Mouse (Mus musculus): ENCODE results near the gene Astn2. TPM values are rescaled to one million over a fixed set of nuclear protein-coding genes. Genes with fewer than 3 reads are reported as not detected.

Astn2 gene
- polyA plus RNA-seq, 1 experiment from 2014 or later, result 2.9 TPM

DNA sequence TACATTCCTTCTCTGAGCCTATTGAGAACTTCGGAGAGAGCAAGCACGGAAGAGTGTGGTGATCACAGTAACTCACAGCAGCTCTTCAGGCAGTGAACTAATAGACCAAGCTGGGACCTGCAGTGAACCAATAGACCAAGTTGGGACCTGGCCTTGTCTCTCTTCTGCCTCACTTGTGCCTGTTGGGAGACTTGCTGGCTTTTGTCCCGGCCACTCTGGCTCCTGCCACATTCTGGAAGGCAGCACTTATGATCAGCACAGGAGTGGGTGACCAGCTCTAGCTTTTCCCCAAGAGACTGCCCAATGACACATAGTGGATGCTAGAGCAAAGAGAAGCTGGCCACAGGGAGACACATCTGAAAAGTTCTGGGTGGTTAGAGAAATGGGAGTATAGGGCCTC is 597.1 kb downstream of the Astn2 start:
- no peak overlapping the region for H3K4me2 ChIP-seq (replicated peaks)
- no peak overlapping the region for H3K27ac ChIP-seq
- no peaks in the 10 kb centered on the region for H3K9me3 ChIP-seq (replicated peaks)
- H3K4me3 ChIP-seq, result no peak overlapping the region
- 87% methylated on average over 3 of the region's 3 CpGs for WGBS
- H3K9ac ChIP-seq, result no peak overlapping the region
- no peaks in the 10 kb centered on the region for H3K36me3 ChIP-seq
- H3K27me3 ChIP-seq, result no peaks in the 10 kb centered on the region
- H3K4me1 ChIP-seq, result peaks cover 5% of the 10 kb centered on the region; the same call in 1 of the 2 replicates
- no peak for ATAC-seq (ENCODE audit: low FRiP score)

DNA sequence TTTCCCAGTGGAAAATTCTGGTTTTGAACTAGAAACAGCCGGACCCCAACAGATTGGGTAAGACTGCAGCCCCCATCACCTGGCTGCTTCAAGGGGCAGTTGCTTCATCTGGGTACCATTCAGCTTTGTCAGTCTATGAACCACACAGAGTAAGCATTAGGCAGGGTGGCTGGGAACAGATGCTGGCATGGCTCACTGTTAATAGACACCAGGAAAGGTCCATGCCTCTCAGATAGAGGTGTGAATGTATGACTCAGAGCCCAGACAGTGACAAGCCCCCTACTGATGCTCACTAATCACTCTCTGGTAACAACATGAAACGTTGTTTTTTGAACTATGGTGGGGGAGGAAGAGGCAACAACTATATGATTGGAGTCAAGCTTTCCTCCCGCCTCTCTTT is 603.2 kb downstream of the Astn2 start:
- Histone ChIP-seq H3K4me2 (replicated peaks) (no peak overlapping the region), H3K4me3 (no peak overlapping the region)

DNA sequence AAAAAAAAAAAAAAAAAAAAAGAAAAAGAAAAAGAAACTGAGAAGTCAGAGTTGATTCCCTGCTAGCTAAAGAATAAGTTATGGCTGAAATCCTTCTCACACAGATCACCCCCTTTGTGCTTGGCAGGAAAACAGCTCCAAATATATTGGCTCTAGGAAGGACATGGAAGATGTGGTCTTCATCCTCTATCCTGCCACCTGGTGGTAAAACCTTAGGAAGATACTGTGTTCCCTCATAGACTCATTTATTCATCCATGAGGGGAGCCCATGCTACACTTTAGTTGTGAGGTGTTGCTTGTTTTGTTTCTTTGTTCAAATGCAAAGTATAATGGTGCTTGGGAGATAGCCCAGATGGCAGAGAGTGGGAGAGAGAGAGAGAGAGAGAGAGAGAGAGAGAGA is 613.4 kb downstream of the Astn2 start:
- Histone ChIP-seq H3K27ac (no peak overlapping the region), H3K9ac (no peak overlapping the region), H3K27me3 (no peaks in the 10 kb centered on the region), H3K36me3 (no peaks in the 10 kb centered on the region), H3K4me3 (no peak overlapping the region), H3K4me1 (no peaks in the 10 kb centered on the region), H3K4me2 (replicated peaks) (no peak overlapping the region), H3K9me3 (replicated peaks) (no peaks in the 10 kb centered on the region)
- no peak for ATAC-seq (ENCODE audit: low FRiP score)

More for the DNA sequence above, 603.2 kb downstream of the Astn2 start:
- ATAC-seq (ENCODE audit: low FRiP score), result no peak
- Histone ChIP-seq H3K9me3 (replicated peaks) (no peaks in the 10 kb centered on the region), H3K27ac (no peak overlapping the region), H3K36me3 (no peaks in the 10 kb centered on the region), H3K9ac (no peak overlapping the region), H3K4me1 (peaks cover 5% of the 10 kb centered on the region; the same call in 1 of the 2 replicates), H3K27me3 (no peaks in the 10 kb centered on the region)
- WGBS, result 70% methylated on average over 3 of the region's 3 CpGs

DNA sequence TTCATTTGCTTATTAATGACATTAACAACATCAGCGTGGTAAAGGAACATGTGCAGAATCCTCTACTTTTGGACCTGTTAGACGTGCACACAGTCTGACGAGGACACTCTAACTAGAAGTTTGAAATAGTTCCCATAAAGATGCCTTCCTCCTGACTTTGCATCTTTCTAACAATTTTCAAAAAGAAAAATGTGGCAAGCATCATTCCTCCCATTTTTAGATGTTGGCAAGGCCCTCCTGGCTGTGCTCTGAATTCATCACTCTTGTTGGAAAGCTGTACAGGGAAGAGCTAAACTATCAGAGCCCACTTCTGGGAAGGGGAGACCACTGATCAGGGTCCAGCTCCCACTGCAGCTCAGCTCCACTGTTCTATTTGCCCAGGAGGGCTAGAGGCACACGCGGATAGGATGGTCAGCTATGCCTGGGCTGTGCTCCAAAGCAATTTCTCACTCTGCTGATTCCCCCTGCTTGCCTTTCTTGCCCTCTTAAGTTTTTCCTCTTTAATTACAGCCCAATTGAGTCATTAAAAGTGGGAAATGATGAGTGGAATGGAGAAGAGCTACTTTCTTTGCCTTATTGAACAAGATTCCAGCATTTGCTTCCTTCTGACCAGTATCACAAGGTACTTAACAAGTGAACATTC is 630.9 kb downstream of the Astn2 start:
- Histone ChIP-seq H3K27me3 (no peaks in the 10 kb centered on the region), H3K4me3 (no peak overlapping the region), H3K9ac (no peak overlapping the region), H3K27ac (no peak overlapping the region), H3K4me1 (no peaks in the 10 kb centered on the region), H3K4me2 (replicated peaks) (no peak overlapping the region), H3K9me3 (replicated peaks) (no peaks in the 10 kb centered on the region), H3K36me3 (no peaks in the 10 kb centered on the region)
- WGBS, result 90% methylated on average over 5 of the region's 5 CpGs
- ATAC-seq (ENCODE audit: low FRiP score), result no peak

DNA sequence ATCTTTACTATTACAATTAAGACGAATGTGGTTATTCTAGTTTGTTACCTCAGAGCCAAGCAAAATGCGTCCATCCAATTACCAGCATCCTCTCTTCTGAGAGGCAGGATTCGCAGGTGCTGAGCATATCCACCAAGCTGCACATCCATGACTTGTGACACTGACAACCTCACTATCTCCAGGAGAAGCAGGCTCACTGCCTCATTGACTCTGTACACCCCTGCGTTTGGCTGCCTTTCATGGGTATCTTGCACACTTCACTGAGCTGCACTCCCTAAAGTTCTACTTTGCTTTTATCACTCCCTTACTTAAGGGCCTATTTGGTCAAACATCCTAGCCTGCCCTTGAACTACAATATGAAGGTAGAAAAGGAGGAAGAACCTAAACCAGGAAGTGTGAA is 633.5 kb downstream of the Astn2 start:
- no peak overlapping the region for H3K27ac ChIP-seq

DNA sequence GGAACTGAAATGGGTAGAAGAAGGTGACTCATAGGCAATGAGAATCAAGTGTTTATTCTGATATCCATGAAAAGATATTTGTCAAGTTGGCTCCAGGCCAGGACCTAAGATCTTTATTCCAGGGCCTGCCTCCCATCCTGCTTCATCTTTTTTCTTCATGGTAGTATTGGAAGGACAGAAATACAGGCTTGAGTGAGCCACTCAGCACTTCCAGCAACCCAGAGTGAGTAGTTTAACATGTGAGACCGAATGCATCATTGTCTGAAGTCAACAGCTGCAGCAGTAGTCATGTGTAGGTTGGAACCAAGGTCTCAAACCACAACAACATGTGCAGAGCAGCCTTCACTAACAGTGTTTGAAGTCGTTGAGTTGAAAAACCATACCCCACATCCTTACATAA is 636.5 kb downstream of the Astn2 start:
- H3K36me3 ChIP-seq, result no peaks in the 10 kb centered on the region
- no peaks in the 10 kb centered on the region for H3K27me3 ChIP-seq
- no peak overlapping the region for H3K4me2 ChIP-seq (replicated peaks)
- H3K9me3 ChIP-seq (replicated peaks), result no peaks in the 10 kb centered on the region
- WGBS, result 66% methylated on average over 2 of the region's 2 CpGs
- no peak overlapping the region for H3K27ac ChIP-seq
- ATAC-seq (ENCODE audit: low FRiP score), result no peak
- no peak overlapping the region for H3K9ac ChIP-seq
- no peak overlapping the region for H3K4me3 ChIP-seq
- H3K4me1 ChIP-seq, result 0 out of 2 replicates have a peak, but pooled peaks cover 3% of the 10 kb centered on the region

More for the DNA sequence above, 633.5 kb downstream of the Astn2 start:
- H3K4me3 ChIP-seq, result no peak overlapping the region
- H3K9ac ChIP-seq, result no peak overlapping the region
- no peaks in the 10 kb centered on the region for H3K27me3 ChIP-seq
- WGBS, result 86% methylated on average over 4 of the region's 4 CpGs
- H3K36me3 ChIP-seq, result no peaks in the 10 kb centered on the region
- no peak overlapping the region for H3K4me2 ChIP-seq (replicated peaks)
- ATAC-seq (ENCODE audit: low FRiP score), result no peak
- no peaks in the 10 kb centered on the region for H3K9me3 ChIP-seq (replicated peaks)
- H3K4me1 ChIP-seq, result no peaks in the 10 kb centered on the region

DNA sequence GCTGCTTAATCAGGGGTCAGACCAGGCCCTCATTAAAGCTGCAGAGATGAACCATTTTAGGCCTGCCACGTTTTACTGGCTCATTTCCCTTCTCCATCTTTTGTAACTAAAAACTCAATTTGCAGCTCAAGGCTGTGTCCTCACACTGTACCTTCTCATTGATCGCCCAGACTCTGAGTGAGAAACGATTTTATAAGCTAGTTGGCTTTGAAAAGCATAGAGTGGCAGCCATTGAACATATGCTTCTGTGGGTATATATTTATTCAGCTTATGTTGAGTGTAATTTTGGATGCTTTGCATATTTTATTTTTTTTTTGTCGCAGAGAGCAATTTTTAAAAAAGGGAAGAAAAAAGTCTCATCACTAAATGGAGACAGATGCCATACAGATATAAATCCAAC is 637.0 kb downstream of the Astn2 start:
- no peak overlapping the region for H3K4me3 ChIP-seq
- WGBS, result 84% methylated on average over 4 of the region's 4 CpGs

DNA sequence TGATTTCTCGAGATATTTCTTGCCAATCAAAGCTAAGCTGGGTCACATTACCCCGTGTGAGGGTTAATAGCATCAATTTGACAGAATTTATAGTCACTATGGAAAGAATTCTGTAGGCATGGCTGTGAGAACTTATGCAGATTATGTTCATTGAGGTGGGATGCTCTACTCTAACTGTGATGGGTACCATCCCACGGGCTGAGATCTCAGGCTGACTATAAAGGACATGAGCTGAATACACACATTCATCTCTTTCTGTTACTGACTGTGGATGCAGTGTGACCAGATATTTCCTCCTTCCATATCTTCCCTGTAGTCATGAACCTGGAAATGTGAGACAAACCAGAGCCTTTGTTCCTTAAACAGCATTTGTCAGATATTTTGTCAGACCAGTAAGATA is 639.1 kb downstream of the Astn2 start:
- no peaks in the 10 kb centered on the region for H3K27me3 ChIP-seq
- 0 out of 2 replicates have a peak, but pooled peaks cover 3% of the 10 kb centered on the region for H3K4me1 ChIP-seq
- ATAC-seq (ENCODE audit: low FRiP score), result no peak
- no peak overlapping the region for H3K4me3 ChIP-seq
- H3K9me3 ChIP-seq (replicated peaks), result no peaks in the 10 kb centered on the region
- H3K9ac ChIP-seq, result no peak overlapping the region
- H3K36me3 ChIP-seq, result no peaks in the 10 kb centered on the region
- H3K27ac ChIP-seq, result no peak overlapping the region
- WGBS, result 76% methylated on average over 3 of the region's 3 CpGs
- H3K4me2 ChIP-seq (replicated peaks), result no peak overlapping the region

More for the DNA sequence above, 637.0 kb downstream of the Astn2 start:
- H3K36me3 ChIP-seq, result no peaks in the 10 kb centered on the region
- no peaks in the 10 kb centered on the region for H3K27me3 ChIP-seq
- H3K9me3 ChIP-seq (replicated peaks), result no peaks in the 10 kb centered on the region
- H3K27ac ChIP-seq, result no peak overlapping the region
- ATAC-seq (ENCODE audit: low FRiP score), result no peak
- no peak overlapping the region for H3K9ac ChIP-seq
- H3K4me1 ChIP-seq, result 0 out of 2 replicates have a peak, but pooled peaks cover 3% of the 10 kb centered on the region
- no peak overlapping the region for H3K4me2 ChIP-seq (replicated peaks)

DNA sequence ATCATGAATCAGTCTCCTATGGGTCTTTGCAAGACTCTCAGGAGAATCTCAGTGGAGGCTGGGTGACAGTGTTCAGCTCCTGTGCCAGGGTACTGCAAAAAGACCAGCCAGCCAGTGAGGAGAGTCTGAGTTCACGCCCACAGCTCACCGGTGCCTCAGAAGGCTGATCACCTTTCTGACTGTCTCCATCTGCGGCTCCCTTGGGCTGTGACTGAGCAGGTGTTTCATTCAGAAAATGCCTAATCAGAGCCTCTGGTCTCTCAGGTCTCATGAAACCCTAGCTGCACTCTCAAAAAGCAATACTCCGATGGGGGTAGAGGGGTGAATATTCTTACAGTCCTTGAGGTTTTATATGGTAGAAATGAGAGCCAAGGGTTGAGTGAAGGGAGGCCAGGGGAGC is 640.1 kb downstream of the Astn2 start:
- WGBS, result 75% methylated on average over 4 of the region's 4 CpGs
- H3K27ac ChIP-seq, result no peak overlapping the region
- H3K4me2 ChIP-seq (replicated peaks), result no peak overlapping the region

DNA sequence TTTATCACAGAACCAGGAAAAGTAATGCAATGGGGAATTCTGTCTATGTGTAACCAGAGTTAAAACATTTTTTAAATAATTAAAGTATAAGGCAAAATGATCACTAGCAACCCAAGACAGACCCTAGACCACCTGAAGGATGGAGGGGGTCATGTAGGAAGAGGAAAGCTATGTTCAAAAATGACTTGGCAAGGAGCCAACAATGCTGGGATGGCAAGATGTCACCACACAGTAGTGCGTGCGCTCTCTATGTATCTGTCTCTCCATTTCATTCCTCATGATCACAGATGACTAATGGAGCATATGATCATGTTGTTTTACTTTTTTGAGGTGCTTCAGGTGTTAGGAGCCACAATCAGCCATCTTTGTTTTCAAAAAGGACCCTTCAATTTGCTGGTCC is 640.6 kb downstream of the Astn2 start:
- no peaks in the 10 kb centered on the region for H3K9me3 ChIP-seq (replicated peaks)
- no peak overlapping the region for H3K4me2 ChIP-seq (replicated peaks)

More for the DNA sequence above, 640.1 kb downstream of the Astn2 start:
- no peak overlapping the region for H3K4me3 ChIP-seq
- no peaks in the 10 kb centered on the region for H3K27me3 ChIP-seq
- ATAC-seq (ENCODE audit: low FRiP score), result no peak; the same call in 1 of the 2 replicates
- H3K9me3 ChIP-seq (replicated peaks), result no peaks in the 10 kb centered on the region
- H3K36me3 ChIP-seq, result no peaks in the 10 kb centered on the region
- 0 out of 2 replicates have a peak, but pooled peaks cover 3% of the 10 kb centered on the region for H3K4me1 ChIP-seq
- H3K9ac ChIP-seq, result no peak overlapping the region

DNA sequence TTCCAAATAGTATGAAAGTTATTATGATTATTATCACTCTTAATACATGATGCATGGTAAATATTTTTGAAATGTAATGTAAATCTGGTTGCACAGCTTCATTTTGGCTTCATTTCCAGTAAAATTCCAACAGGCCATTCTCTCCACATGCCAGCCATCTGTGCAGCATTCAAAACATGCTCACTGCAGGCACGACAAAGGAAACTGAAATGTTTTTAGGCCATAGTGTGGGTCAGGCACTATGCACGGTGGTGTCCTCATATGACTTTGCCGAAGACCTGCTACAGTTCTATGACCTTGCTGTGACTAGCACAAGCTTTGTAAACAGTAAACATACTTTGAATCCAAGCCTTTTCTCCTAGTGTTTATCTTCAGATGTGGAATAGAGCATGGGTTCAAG is 642.3 kb downstream of the Astn2 start:
- no peak overlapping the region for H3K27ac ChIP-seq
- H3K9me3 ChIP-seq (replicated peaks), result no peaks in the 10 kb centered on the region
- no peak for ATAC-seq (ENCODE audit: low FRiP score)
- WGBS, result 86% methylated on average over 3 of the region's 3 CpGs
- no peak overlapping the region for H3K9ac ChIP-seq
- H3K27me3 ChIP-seq, result no peaks in the 10 kb centered on the region
- no peak overlapping the region for H3K4me2 ChIP-seq (replicated peaks)
- H3K36me3 ChIP-seq, result no peaks in the 10 kb centered on the region
- H3K4me1 ChIP-seq, result 0 out of 2 replicates have a peak, but pooled peaks cover 3% of the 10 kb centered on the region
- H3K4me3 ChIP-seq, result no peak overlapping the region

More for the DNA sequence above, 640.6 kb downstream of the Astn2 start:
- 80% methylated on average over 2 of the region's 2 CpGs for WGBS
- 0 out of 2 replicates have a peak, but pooled peaks cover 3% of the 10 kb centered on the region for H3K4me1 ChIP-seq
- no peaks in the 10 kb centered on the region for H3K36me3 ChIP-seq
- H3K27ac ChIP-seq, result no peak overlapping the region
- no peaks in the 10 kb centered on the region for H3K27me3 ChIP-seq
- H3K9ac ChIP-seq, result no peak overlapping the region
- no peak overlapping the region for H3K4me3 ChIP-seq
- ATAC-seq (ENCODE audit: low FRiP score), result no peak

DNA sequence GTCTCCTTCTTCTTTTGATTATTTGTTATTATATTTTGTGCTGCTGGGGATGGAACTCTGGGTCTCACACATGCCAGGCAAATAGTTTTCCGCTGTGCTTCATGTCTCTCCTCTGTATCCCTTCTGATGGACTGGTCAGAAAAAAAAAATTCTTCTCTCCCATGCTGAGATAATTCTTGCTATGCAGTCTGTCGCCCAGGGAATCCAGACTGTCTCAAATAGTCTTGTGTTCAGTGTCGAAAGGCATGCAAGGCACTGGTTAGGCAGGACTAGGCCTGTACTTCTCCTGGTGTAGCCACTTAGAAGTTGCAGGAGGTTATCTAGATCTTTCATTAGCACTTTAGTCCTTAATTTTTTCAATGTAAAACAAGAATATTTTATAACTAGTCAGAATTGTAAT is 642.8 kb downstream of the Astn2 start:
- Histone ChIP-seq H3K36me3 (no peaks in the 10 kb centered on the region), H3K9me3 (replicated peaks) (no peaks in the 10 kb centered on the region), H3K4me3 (no peak overlapping the region), H3K4me2 (replicated peaks) (no peak overlapping the region), H3K4me1 (0 out of 2 replicates have a peak, but pooled peaks cover 3% of the 10 kb centered on the region), H3K9ac (no peak overlapping the region), H3K27ac (no peak overlapping the region), H3K27me3 (no peaks in the 10 kb centered on the region)
- no peak for ATAC-seq (ENCODE audit: low FRiP score)
- WGBS, result 74% methylated on average over 3 of the region's 3 CpGs

DNA sequence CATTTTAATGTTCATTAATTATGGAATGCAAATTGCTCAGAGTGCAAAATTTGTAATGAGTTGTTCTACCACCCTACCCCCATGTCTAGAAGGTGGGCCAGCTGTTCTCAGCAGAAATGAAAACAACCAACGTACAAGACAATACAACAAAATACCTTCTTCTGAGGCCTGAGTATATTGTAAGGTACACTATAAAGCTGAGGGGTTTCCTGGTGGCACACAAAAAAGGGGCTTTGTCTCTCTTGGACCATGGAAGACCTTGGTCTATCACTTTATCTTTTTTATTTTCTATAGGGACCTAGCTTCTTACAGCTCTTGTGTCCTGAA is 645.6 kb downstream of the Astn2 start:
- Histone ChIP-seq H3K36me3 (no peaks in the 10 kb centered on the region), H3K4me1 (no peaks in the 10 kb centered on the region), H3K9me3 (replicated peaks) (no peaks in the 10 kb centered on the region), H3K9ac (no peak overlapping the region), H3K4me2 (replicated peaks) (no peak overlapping the region), H3K27ac (no peak overlapping the region), H3K4me3 (no peak overlapping the region), H3K27me3 (no peaks in the 10 kb centered on the region)
- ATAC-seq (ENCODE audit: low FRiP score), result no peak; the same call in 1 of the 2 replicates
- WGBS, result 81% methylated on average over 1 of the region's 1 CpGs
